Mouse (Mus musculus): Measurements from ENCODE around the gene Atp5g3.

Atp5g3 gene

DNA sequence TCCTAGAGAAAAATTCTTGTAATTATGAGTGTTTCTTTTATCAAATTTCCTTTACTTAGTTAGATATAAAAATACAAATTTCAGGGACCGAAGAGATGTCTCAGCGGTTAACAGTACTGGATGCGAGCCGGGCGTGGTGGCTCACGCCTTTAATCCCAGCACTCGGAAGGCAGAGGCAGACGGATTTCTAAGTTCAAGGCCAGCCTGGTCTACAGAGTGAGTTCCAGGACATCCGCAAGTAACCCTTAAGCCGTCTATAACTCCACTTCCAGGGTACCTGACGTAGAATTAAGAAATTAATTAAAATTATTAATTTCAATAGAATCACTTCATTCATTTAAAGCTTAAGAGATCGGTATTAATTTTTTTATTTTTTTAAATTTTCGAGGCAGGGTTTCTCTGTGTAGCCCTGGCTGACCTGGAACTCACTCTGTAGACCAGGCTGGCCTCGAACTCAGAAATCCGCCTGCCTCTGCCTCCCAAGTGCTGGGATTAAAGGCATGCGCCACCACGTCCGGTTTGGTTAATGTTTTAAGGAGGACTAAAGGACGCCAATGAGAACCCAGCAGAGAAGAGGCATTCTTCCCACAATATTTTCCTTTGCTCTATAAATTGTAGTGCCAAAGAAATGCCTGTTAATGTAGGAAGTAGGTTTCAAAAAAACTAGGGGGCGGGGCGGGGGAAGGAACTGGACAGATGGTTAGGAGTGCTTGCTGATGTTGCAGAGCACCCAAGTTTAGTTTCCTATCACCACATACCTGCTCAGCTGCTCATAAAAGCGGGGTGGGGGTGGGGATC lies 17.5 kb downstream of the Atp5g3 start:
- peak; percentile 20 to 26 for DNase-seq

DNA sequence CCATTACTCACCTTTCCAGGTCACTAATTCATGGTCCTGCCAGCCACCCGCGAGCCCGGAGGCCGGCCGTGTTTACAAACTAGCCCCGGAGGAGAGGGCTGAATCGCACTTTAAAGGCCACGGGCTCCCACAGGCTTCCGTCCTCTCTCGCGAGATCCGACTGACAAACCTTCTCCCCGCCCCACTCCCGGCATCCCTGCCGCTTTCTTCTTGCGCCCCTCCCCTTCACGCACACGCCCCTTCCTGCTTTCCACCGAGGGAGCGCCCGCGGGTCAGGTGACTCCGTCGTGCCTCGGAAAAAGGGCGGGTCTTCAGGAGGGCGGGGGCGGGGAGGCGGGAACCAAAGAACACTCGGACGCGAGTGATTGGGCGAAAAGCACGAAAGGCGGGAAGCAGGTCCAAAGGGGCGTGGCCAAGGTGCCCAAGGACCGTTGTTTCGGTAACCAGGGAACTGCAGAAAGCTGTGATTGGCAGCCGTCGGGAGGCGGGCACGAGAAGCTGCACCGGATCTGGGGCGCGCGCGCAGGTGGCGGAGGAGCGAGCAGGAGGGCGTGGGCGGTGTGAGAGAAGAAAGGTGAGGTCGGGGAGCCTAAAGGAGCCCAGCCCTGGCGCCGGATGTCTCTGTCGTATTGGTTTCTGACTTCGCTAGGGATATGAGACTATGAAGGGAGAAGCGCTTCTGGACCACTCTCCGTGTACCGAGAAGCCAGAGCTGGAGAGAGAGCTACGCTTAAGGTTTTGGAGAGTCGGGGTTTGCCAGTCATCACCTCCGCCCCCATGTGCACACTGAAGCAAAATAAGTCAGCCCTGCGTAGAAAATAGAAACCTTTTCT lies 18.4 kb downstream of the Atp5g3 start, which contains the start of gene Atf2:
Gene Atf2, minus strand, starts transcription at position 176 of the 833 bp plus-strand sequence.
- peak; percentile 100 for DNase-seq

GRCm38 (mm10) chr2:73891701-73892463 lies 19.2 kb downstream of the Atp5g3 start:
- DNase-seq, result peak in 1 of 2 experiments; percentile 78

- DNase-seq, result no peak
Measured at GRCm38 (mm10) chr2:73885997-73886396, 25.1 kb downstream of the Atp5g3 start.

DNA sequence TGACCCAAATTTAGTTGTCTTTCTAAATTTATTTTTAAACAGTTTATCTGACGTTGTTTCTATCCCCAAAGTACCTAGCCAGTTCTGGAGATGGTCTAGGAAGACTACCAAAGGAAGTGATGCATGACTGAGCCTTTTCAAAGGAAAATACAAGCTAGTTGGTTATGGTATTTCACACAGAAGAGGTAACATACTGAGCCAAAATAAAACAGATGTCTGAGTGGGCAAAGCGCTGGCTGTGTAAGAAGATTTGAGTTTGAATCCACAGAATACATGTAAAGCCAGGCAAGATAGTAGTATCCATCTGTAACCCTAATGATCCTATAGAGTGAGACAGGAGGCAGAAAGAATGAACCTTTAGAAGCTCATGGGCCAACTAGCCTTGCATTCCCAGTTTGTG lies 33.2 kb downstream of the Atp5g3 start:
- no peak for DNase-seq

DNA sequence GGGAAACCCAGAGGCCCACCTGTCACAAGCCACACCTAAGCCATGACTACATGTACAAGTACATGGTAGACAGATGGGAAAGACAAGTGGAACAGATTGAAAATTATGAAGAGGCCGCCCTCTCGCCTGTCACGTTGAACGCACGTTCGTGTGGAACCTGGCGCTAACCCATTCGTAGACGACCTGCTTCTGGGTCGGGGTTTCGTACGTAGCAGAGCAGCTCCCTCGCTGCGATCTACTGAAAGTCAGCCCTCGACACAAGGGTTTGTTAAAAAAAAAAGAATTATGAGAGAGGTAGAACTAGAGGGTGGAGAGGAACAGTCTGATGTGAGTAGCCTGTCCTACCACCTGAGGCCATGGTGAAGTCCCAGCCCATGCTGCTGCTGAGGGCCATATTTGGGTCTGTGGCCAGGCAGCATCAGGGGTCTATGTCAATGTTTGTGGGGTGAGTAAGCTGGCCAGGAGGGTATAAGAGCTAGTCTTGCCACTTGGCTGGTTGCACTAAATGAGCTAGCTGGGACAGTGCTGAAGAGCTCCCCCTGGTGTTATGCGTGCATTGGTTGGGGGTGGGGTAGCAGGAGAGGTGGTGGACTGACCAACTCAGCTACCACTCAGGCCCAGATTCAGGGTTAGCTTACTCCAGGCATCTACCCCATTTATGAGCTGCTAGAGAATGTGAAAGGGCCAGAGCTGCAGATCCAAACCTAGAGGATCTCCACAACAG lies 43.2 kb downstream of the Atp5g3 start:
- DNase-seq, result peak; percentile 29 to 47

- no peak for DNase-seq
Measured at GRCm38 (mm10) chr2:73860046-73860624, 51.0 kb downstream of the Atp5g3 start.

All from cerebellum, postnatal 14 days (tissue).